Mouse (Mus musculus) ES-CJ7 (cell line): ENCODE results near the gene Dgat2l6.
A peak's percentile ranks its signal among the peaks of the same experiment; 100 is the strongest.

Experiments used
- DNase-seq: peaks from one replicate; pipeline ENCODE4 v3.0.0; 2011; ENCODE audit warnings: low read depth, low spot score

The Dgat2l6 gene

GRCm38 (mm10) chrX:100524471-100524870 is at the start of gene Dgat2l6:
TSS of gene Dgat2l6 (plus strand) at chrX:100524838.
- DNase-seq, result no peak

GRCm38 (mm10) chrX:100475569-100476223 is 48.9 kb upstream of the Dgat2l6 start:
- no peak for DNase-seq

GRCm38 (mm10) chrX:100480317-100480716 is 44.3 kb upstream of the Dgat2l6 start:
- peak; percentile 58 for DNase-seq

GRCm38 (mm10) chrX:100493500-100494067 is 31.1 kb upstream of the Dgat2l6 start:
- no peak for DNase-seq

- DNase-seq, result peak; percentile 90
Measured at GRCm38 (mm10) chrX:100494068-100494978, 30.3 kb upstream of the Dgat2l6 start, which contains the start of gene Igbp1. TSS of gene Igbp1 (plus strand) at chrX:100494291.

GRCm38 (mm10) chrX:100504175-100504851 is 20.3 kb upstream of the Dgat2l6 start:
- DNase-seq, result no peak

- DNase-seq, result no peak
Measured at GRCm38 (mm10) chrX:100508164-100508563, 16.5 kb upstream of the Dgat2l6 start.

- no peak for DNase-seq
Measured at GRCm38 (mm10) chrX:100509921-100510320, 14.7 kb upstream of the Dgat2l6 start.

GRCm38 (mm10) chrX:100516683-100517082 is 8.0 kb upstream of the Dgat2l6 start:
- DNase-seq, result no peak

GRCm38 (mm10) chrX:100517626-100518025 is 7.0 kb upstream of the Dgat2l6 start:
- no peak for DNase-seq

- DNase-seq, result no peak
Measured at GRCm38 (mm10) chrX:100518532-100518931, 6.1 kb upstream of the Dgat2l6 start.

- no peak for DNase-seq
Measured at GRCm38 (mm10) chrX:100556026-100556425, 31.4 kb downstream of the Dgat2l6 start.

GRCm38 (mm10) chrX:100565696-100566095 is 41.1 kb downstream of the Dgat2l6 start:
- DNase-seq, result no peak

- no peak for DNase-seq
Measured at GRCm38 (mm10) chrX:100571951-100572350, 47.3 kb downstream of the Dgat2l6 start, which contains the start of gene Awat1. TSS of gene Awat1 (plus strand) at chrX:100572251.

GRCm38 (mm10) chrX:100594791-100595190 is 70.2 kb downstream of the Dgat2l6 start, which contains the start of gene P2ry4:
TSS of gene P2ry4 (minus strand) at chrX:100594869.
- DNase-seq, result no peak
